Mouse (Mus musculus) myocyte (in vitro differentiated cells): ENCODE results near the gene Hoxc4.

Source experiments
- CEBPB ChIP-seq: IDR thresholded peaks from 2 replicates; pipeline ENCODE4 v1.6.1; 2011; ENCODE audit warnings: mild to moderate bottlenecking, moderate library complexity; ENCODE audit not compliant: poor library complexity, insufficient read depth, severe bottlenecking
- MAX ChIP-seq: IDR thresholded peaks from one replicate; pipeline ENCODE4 v1.6.1; 2011; ENCODE audit warnings: low read depth, mild to moderate bottlenecking, control low read depth
- POLR2A ChIP-seq: IDR thresholded peaks from one replicate; pipeline ENCODE4 v1.6.1; 2011; ENCODE audit warnings: low read depth, mild to moderate bottlenecking, control low read depth, moderate library complexity; ENCODE audit not compliant: insufficient read length
- POLR2AphosphoS2 ChIP-seq: IDR thresholded peaks from one replicate; pipeline ENCODE4 v1.6.1; 2011; ENCODE audit warnings: low read depth, control low read depth; ENCODE audit not compliant: insufficient read length
- SRF ChIP-seq: IDR thresholded peaks from one replicate; pipeline ENCODE4 v1.6.1; 2011; ENCODE audit warnings: low read depth; ENCODE audit not compliant: control insufficient read depth, insufficient read length
- TCF12 ChIP-seq: IDR thresholded peaks from one replicate; pipeline ENCODE4 v1.6.1; 2011; ENCODE audit warnings: mild to moderate bottlenecking, control low read depth; ENCODE audit not compliant: poor library complexity, insufficient read depth, severe bottlenecking
- TCF3 ChIP-seq: IDR thresholded peaks from one replicate; pipeline ENCODE4 v1.6.1; 2011; ENCODE audit warnings: low read depth, control low read depth; ENCODE audit not compliant: insufficient read length
- USF1 ChIP-seq: IDR thresholded peaks from one replicate; pipeline ENCODE4 v1.6.1; 2011; ENCODE audit warnings: low read depth, mild to moderate bottlenecking, control low read depth, moderate library complexity

- TF ChIP-seq USF1 = peak; percentile 70
- TF ChIP-seq POLR2A = no peak
- no peak for TF ChIP-seq MAX
- TF ChIP-seq SRF = no peak
- TF ChIP-seq POLR2AphosphoS2 = no peak
- no peak for TF ChIP-seq TCF3
- no peak for TF ChIP-seq CEBPB
- TF ChIP-seq TCF12 = no peak
Measured at GRCm38 (mm10) chr15:103034043-103034806, 15.5 kb downstream of the Hoxc4 start.
